Mouse (Mus musculus) gastrocnemius, adult 8-10 months (tissue): ENCODE measurements around the gene Tlk1. TPM values are rescaled to one million over a fixed set of nuclear protein-coding genes. Genes with fewer than 3 reads are reported as not detected.

Experiments used
- DNase-seq, 2 experiments: peaks; one replicate each; pipeline ENCODE4 v3.0.0; 2022; ENCODE audit warnings: low spot score in 2 of 2
- total RNA-seq, 4 experiments: library from RNA; stranded (reverse); gene quantifications; 2 replicates each; pipeline ENCODE4 v1.2.4; 2022

Gene Tlk1
- total RNA-seq = 10 to 100 TPM; 37.8 to 44.5 (median 40.8) TPM

- DNase-seq = peak; percentile 45 to 69
Observed at GRCm38 (mm10) chr2:70825371-70826051, at the start of gene Tlk1. Tlk1 (minus strand) TSS chr2:70825728.

- no peak for DNase-seq
Observed at GRCm38 (mm10) chr2:70875129-70875528, 49.6 kb upstream of the Tlk1 start.

GRCm38 (mm10) chr2:70873168-70873567, 47.6 kb upstream of the Tlk1 start:
- no peak for DNase-seq

GRCm38 (mm10) chr2:70871466-70872022, 46.0 kb upstream of the Tlk1 start:
- DNase-seq = no peak

- DNase-seq = no peak
Observed at GRCm38 (mm10) chr2:70870819-70871218, 45.3 kb upstream of the Tlk1 start.

DNA sequence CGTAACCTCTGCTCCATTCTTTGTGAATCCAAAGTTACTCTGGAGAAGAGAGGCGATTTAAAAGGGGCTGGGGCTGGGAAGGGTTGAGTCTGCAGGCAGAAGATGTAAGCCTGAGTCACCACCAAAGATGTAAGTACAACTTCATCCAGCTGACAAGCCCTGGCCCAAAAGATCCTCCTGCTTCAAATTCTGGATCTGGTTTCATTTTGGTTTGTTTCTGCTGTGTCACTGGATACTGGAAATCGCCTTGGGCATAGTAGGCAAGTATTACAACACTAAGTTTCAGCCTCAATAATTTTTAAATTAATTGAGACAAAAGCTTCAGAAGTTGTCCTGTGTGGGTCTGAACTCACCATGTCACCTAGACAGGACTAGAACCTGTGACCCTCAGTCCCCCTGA, 43.6 kb upstream of the Tlk1 start:
- no peak for DNase-seq

DNA sequence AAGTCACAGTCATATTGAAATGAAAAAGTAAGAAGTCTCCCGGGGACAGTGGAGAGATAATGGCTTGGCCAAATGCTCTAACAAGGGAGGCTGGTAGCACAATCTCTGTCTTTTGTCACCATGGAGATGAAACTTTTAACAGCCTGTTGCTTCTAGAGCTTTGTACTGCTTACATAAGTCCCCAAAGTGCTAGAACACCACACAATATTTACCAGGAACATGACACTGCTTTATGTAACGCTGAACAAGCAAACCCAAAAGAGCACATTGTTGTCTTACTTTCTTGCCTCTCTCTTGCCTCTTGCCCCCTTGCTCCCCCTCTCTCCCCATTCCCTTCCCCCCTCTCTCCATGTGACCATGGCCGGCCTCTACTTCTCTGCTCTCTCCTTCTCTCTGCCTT, 41.7 kb upstream of the Tlk1 start:
- no peak for DNase-seq

DNA sequence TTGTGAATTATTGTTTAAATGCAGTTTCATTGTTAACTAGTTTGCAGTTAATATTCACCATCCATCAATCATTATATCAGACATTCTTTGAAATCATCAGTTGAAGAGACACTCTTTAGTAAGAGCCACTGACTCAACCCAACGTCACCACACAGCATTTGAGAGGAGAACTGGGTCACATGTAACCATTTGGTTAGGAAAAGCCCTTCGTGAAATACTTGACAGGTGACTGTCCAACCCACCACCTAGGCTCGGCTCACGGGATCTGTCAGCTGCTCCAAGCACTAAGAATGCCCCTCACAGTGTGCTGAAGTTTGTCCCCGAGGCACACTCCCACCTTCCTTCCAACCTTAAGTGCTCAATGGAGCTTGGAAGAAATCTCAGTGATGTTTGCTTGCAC, 37.4 kb upstream of the Tlk1 start:
- DNase-seq = no peak

GRCm38 (mm10) chr2:70859740-70860139, 34.2 kb upstream of the Tlk1 start:
- no peak for DNase-seq

DNA sequence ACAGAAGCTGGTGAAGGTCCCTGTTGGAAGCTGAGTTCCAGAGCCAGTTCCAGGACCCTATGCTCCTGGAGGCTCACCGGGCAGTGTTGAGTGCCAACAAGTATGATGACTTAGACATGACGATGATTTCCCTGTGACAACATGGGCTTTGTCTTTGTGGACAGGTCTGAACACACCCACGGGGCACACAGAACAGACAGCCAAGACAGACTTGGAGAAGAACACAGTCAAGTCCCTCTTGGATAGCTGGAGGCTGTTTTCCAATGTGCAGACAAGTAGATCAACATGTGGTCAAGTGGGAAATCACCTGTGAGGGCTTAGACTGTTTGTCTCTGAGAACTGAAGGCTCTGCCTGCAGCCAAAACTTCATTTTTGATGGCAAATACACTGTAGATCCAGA, 31.4 kb upstream of the Tlk1 start:
- DNase-seq = no peak

DNA sequence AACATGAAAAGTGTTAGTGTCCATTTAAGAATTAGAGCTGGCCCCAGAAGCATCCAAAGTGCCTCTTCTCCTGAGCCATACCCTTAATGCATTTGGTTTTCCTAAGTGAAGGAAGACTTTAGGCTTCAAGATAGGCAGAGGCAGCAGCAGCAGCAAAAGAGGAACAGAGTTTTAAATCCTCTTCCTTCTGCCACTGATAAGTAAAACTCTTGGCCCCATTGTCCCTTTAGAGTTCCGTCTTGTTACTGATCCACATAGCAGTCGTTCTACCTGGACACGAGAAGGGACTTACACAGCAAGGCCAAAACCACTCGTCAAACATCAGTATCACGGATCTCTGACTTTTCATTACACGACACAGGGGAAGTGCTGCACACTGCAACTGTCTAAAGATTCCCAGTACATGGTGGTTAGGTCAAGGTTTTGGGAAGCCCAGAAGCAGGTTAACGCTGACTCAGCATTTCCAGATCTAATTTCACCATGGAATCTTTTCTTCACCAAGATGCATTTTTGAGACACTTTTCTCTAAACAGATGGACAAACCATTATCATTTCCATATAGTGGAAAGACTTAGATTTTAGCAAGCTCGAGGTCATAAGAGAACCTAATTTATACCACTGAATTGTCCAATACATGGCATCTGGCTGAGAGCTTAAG, 28.8 kb upstream of the Tlk1 start:
- DNase-seq = no peak

DNA sequence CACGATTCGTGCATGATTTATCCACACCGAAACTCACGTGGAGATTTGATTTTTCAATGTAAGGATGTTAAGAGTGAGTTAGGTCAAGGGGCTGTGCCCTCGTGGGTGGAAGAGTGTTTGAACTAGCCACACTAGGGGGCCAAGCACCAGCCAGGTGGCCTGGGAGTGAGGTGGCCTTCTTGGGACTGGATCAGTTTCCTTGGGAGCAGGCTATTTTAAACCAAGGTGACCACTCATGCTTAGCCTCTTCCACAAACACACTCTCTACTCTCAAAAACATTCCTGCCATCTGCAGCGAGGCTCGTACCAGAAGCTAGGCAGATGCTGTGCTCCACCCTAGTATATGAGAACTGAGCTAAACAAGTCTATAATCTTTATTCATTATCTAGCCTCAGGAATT, 27.8 kb upstream of the Tlk1 start:
- DNase-seq = no peak

DNA sequence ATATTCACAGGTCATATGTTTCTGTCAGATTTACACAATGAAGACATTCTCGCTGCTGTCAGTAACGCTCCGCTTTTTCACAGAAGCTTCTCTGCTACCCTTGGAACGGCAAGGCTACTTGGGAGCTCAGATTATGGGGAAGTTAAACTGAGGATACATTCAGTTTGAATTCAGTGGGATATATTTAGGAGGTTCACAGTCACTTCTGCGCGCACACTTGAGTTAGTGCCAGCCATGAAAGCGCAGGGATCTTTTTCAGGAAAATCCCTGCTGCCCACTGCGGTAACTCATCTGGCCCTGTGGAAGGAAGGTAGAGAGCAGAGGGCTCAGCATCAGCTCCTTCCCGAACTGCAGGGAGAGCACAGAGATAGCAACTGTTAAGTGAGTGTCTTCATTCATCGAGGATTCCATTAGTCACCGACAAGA, 27.3 kb upstream of the Tlk1 start:
- no peak for DNase-seq

GRCm38 (mm10) chr2:70852186-70852795, 26.8 kb upstream of the Tlk1 start:
- DNase-seq = no peak

DNA sequence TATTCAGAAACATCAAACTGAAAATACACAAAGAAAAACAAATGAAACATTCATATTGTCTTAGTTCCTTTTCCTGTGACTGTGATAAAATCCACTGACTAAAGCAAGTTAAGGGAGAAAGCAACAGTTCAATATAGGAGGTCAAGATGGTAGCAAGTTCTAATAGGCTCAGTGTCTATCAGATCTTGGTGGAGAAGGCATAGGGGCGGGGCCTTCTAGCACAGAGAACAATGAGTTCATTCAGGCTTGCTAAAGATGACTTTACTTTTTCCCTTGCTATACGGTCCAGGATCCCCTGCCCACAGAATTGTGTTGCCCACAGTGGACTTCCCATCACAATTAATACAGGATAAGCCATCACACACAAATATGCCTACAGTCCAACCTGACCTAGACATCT, 20.3 kb upstream of the Tlk1 start:
- DNase-seq = no peak

GRCm38 (mm10) chr2:70844694-70845395, 19.3 kb upstream of the Tlk1 start:
- no peak for DNase-seq

DNA sequence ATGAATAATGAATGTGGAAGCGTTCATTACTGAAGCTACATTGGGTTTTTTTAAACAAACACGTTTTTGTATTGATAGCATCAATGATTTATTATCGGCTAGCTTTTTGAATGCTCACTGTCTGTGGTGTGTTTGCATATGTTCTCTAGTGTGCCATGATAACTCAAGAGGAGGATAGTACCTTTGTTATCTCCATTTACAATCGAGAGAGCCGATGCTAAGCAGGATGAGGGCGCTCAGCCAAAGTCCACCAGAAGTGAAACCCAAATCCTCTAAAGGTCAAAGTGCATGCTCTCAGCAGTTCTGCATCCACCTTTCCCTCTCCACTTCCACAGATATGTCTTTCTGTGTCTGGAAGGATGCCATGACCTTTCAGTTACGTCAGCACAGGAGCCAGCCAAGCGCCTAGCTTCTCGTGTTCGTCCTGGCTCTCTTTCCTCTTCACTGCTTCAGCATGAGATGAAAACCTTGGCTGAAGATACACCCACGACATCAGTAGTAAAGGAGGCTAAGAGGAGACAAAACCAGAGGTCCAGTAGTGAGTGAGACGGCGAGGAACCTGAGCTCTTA, 16.6 kb upstream of the Tlk1 start:
- DNase-seq = peak; percentile 54 to 74

GRCm38 (mm10) chr2:70838536-70839216, 13.1 kb upstream of the Tlk1 start:
- no peak for DNase-seq

DNA sequence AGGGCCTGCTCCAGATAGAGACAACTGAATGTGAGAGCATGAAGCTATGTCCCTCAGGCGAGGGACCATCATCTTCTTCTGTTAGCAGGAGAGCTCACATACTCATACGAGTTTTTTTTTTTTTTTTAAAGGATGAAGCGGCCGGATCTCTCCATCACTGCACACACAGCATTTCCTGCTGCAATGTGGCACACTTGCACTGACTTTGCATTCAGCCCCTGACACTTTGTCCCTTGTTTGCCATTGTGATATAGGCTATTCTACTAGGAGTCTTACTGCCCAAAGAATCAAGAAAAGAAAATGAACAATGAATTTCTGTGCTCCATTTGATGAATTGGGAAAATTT, 10.8 kb upstream of the Tlk1 start:
- DNase-seq = no peak

DNA sequence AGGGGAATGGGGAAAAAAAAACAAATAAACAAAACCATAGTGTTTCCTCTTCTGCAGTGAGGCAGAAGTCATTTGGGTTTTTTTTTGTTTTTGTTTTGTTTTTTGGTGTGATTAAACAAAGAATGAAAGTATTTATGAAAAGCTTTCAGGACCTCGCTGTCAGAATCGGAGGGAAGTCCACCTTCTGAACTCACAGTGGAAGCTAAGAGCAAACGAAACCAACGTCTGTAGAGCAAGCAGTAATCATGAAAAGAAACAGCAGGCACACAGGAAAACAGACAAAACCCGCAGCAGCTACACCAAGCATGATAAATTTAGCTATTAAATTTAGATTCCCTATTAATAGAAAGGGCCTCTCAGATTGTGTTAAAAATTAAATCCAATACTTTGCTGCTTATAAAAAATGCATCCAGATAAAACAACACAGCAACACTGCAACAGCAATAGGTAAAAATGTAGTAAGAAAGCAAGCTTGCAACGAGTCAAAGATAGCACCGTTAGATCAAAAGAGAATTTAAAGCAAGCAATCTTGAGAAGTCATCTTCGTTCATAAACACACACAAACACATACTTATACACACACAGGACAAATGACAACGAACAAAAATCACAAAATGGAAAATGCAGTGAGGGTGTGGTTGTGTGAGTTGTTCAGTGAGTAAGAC, 10.2 kb upstream of the Tlk1 start:
- DNase-seq = no peak

DNA sequence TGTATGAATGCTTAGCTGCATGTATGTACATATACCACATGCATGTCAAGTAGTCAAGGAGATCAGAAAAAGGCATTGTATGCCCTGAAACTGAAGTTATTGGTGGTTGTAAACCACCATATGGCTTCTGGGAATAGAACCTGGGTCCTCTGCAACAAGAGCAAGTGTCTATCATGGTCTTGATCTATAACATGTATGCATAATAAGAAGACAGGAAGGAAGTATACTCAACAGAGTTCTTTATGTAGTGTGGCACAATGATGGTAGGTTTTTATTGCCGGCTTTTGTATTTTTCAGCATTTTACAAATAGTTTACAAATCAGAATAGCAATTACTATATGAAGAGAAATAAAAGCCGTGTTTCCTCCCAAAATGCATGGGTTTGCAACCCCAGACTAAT, 9.7 kb upstream of the Tlk1 start:
- DNase-seq = no peak
